Mouse (Mus musculus): Measurements from ENCODE around the gene Myo16. TPM values are rescaled to one million over a fixed set of nuclear protein-coding genes. Genes with fewer than 3 reads are reported as not detected.

Myo16 gene
- polyA plus RNA-seq, 1 experiment from 2014 or later = 0.34 TPM

GRCm38 (mm10) chr8:10418971-10419370 is 265.3 kb downstream of the Myo16 start:
- WGBS = 70% methylated on average over 7 of the region's 7 CpGs
- no peaks in the 10 kb centered on the region for H3K9me3 ChIP-seq (replicated peaks; ENCODE audit: control insufficient read depth, low read length)
- no peaks in the 10 kb centered on the region for H3K4me1 ChIP-seq (ENCODE audit: control insufficient read depth, insufficient read depth, low read length)
- H3K4me3 ChIP-seq (ENCODE audit: low read length) = no peak overlapping the region
- H3K27me3 ChIP-seq (ENCODE audit: control insufficient read depth, insufficient read depth, low read length) = no peaks in the 10 kb centered on the region
- H3K36me3 ChIP-seq (ENCODE audit: control insufficient read depth, insufficient read depth) = no peaks in the 10 kb centered on the region
- H3K4me2 ChIP-seq (ENCODE audit: low read depth, low read length) = no peak overlapping the region
- H3K9ac ChIP-seq (ENCODE audit: low read length) = no peak overlapping the region
- H3K27ac ChIP-seq (ENCODE audit: low read length) = no peak overlapping the region
- ATAC-seq (replicated peaks; ENCODE audit: extremely low read depth, insufficient read depth, low FRiP score) = no peak

DNA sequence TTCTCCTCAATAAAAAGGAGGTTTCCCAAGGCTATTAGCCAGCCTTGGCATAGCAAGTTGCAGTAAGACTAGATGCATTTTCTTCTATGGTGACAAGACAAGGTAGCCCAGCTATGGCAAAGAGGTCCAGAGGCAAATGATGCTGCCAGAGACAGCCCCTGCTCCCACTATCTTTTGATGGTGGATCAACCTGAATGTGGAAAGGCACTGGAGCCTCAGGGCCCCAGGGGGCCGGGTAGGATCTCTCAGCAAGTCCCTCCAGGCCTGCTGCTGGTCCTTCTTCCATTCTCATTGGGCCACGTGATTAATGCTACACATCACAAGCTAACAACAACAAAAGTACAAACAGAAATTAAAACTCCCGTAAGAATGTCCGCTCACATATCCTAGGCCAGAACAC is 266.0 kb downstream of the Myo16 start:
- H3K9ac ChIP-seq (ENCODE audit: low read length) = no peak overlapping the region
- WGBS = 74% methylated on average over 4 of the region's 4 CpGs
- no peak overlapping the region for H3K4me2 ChIP-seq (ENCODE audit: low read depth, low read length)
- no peaks in the 10 kb centered on the region for H3K27me3 ChIP-seq (ENCODE audit: control insufficient read depth, insufficient read depth, low read length)
- no peaks in the 10 kb centered on the region for H3K4me1 ChIP-seq (ENCODE audit: control insufficient read depth, insufficient read depth, low read length)
- no peak overlapping the region for H3K4me3 ChIP-seq (ENCODE audit: low read length)
- H3K36me3 ChIP-seq (ENCODE audit: control insufficient read depth, insufficient read depth) = no peaks in the 10 kb centered on the region
- no peak for ATAC-seq (replicated peaks; ENCODE audit: extremely low read depth, insufficient read depth, low FRiP score)
- no peak overlapping the region for H3K27ac ChIP-seq (ENCODE audit: low read length)
- no peaks in the 10 kb centered on the region for H3K9me3 ChIP-seq (replicated peaks; ENCODE audit: control insufficient read depth, low read length)

DNA sequence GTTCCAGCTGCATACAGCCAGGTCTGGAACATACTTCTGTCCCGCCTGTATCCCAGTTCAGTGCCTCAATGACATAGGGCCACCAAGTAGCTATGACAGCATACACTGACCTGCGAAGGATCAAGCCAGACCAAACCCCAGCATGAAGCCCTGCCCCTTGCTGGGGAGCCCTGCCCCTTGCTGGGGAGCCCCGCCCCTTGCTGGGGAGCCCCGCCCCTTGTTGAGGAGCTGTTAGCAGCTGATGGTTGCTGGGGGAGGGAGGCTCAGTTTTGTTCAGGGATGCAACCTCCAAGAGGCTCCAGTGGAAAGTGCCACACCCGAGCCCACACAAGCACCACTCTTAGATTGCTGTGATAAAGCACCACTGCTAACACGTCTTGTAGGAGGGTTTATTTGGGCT is 266.8 kb downstream of the Myo16 start:
- no peak overlapping the region for H3K4me3 ChIP-seq (ENCODE audit: low read length)
- H3K9me3 ChIP-seq (replicated peaks; ENCODE audit: control insufficient read depth, low read length) = no peaks in the 10 kb centered on the region
- H3K27me3 ChIP-seq (ENCODE audit: control insufficient read depth, insufficient read depth, low read length) = no peaks in the 10 kb centered on the region
- no peak overlapping the region for H3K4me2 ChIP-seq (ENCODE audit: low read depth, low read length)
- H3K9ac ChIP-seq (ENCODE audit: low read length) = no peak overlapping the region
- WGBS = 75% methylated on average over 6 of the region's 6 CpGs
- H3K27ac ChIP-seq (ENCODE audit: low read length) = no peak overlapping the region
- H3K36me3 ChIP-seq (ENCODE audit: control insufficient read depth, insufficient read depth) = no peaks in the 10 kb centered on the region
- H3K4me1 ChIP-seq (ENCODE audit: control insufficient read depth, insufficient read depth, low read length) = no peaks in the 10 kb centered on the region
- no peak for ATAC-seq (replicated peaks; ENCODE audit: extremely low read depth, insufficient read depth, low FRiP score)

DNA sequence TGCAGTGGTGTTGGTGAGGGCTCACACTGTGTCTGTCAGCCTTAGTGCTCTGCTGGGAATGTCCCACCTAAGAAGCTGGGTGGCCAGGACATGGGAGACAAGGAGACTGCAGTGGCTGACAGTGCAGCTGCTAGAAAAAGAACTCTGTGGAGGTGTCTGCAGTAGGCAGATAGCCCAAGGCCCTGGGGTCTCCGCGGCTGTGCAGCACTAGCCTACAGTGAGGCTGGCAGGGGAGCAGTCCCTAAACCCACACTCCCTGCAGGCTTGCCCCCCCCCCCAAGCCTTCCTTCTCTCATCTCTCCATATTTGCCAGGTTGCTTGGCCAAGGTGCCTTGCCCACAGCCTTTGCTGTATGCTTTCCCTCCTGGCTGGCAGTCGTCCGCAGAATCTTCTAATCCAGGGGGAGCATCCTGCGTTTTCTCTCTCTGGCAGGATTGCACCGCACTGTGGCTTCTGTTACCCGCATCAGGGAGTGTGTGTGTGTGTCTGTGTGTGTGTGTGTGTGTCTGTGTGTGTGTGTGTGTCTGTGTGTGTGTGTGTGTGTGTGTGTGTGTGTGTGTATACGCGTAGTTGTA is 267.9 kb downstream of the Myo16 start:
- Histone ChIP-seq H3K27ac (ENCODE audit: low read length) (no peak overlapping the region), H3K9ac (ENCODE audit: low read length) (no peak overlapping the region), H3K4me2 (ENCODE audit: low read depth, low read length) (no peak overlapping the region), H3K4me1 (ENCODE audit: control insufficient read depth, insufficient read depth, low read length) (no peaks in the 10 kb centered on the region), H3K9me3 (replicated peaks; ENCODE audit: control insufficient read depth, low read length) (no peaks in the 10 kb centered on the region), H3K36me3 (ENCODE audit: control insufficient read depth, insufficient read depth) (no peaks in the 10 kb centered on the region), H3K27me3 (ENCODE audit: control insufficient read depth, insufficient read depth, low read length) (no peaks in the 10 kb centered on the region), H3K4me3 (ENCODE audit: low read length) (no peak overlapping the region)
- no peak for ATAC-seq (replicated peaks; ENCODE audit: extremely low read depth, insufficient read depth, low FRiP score)
- 89% methylated on average over 9 of the region's 9 CpGs for WGBS

GRCm38 (mm10) chr8:10435492-10435891 is 281.8 kb downstream of the Myo16 start:
- H3K36me3 ChIP-seq (ENCODE audit: control insufficient read depth, insufficient read depth) = no peaks in the 10 kb centered on the region
- no peak for ATAC-seq (replicated peaks; ENCODE audit: extremely low read depth, insufficient read depth, low FRiP score)
- H3K4me1 ChIP-seq (ENCODE audit: control insufficient read depth, insufficient read depth, low read length) = peaks cover 3% of the 10 kb centered on the region; the same call in 1 of the 2 replicates
- no peak overlapping the region for H3K27ac ChIP-seq (ENCODE audit: low read length)
- no peaks in the 10 kb centered on the region for H3K27me3 ChIP-seq (ENCODE audit: control insufficient read depth, insufficient read depth, low read length)
- H3K9me3 ChIP-seq (replicated peaks; ENCODE audit: control insufficient read depth, low read length) = no peaks in the 10 kb centered on the region
- WGBS = 85% methylated on average over 8 of the region's 8 CpGs
- H3K4me2 ChIP-seq (ENCODE audit: low read depth, low read length) = no peak overlapping the region
- H3K9ac ChIP-seq (ENCODE audit: low read length) = no peak overlapping the region
- no peak overlapping the region for H3K4me3 ChIP-seq (ENCODE audit: low read length)

- Histone ChIP-seq H3K27ac (ENCODE audit: low read length) (no peak overlapping the region), H3K36me3 (ENCODE audit: control insufficient read depth, insufficient read depth) (no peaks in the 10 kb centered on the region), H3K4me1 (ENCODE audit: control insufficient read depth, insufficient read depth, low read length) (peaks cover 3% of the 10 kb centered on the region; the same call in 1 of the 2 replicates), H3K4me3 (ENCODE audit: low read length) (no peak overlapping the region), H3K27me3 (ENCODE audit: control insufficient read depth, insufficient read depth, low read length) (no peaks in the 10 kb centered on the region), H3K9me3 (replicated peaks; ENCODE audit: control insufficient read depth, low read length) (no peaks in the 10 kb centered on the region), H3K4me2 (ENCODE audit: low read depth, low read length) (no peak overlapping the region), H3K9ac (ENCODE audit: low read length) (no peak overlapping the region)
- WGBS = 10% methylated on average over 11 of the region's 11 CpGs
- no peak for ATAC-seq (replicated peaks; ENCODE audit: extremely low read depth, insufficient read depth, low FRiP score)
These were observed 285.1 kb downstream of the Myo16 start for GRCm38 (mm10) chr8:10438772-10439171.

DNA sequence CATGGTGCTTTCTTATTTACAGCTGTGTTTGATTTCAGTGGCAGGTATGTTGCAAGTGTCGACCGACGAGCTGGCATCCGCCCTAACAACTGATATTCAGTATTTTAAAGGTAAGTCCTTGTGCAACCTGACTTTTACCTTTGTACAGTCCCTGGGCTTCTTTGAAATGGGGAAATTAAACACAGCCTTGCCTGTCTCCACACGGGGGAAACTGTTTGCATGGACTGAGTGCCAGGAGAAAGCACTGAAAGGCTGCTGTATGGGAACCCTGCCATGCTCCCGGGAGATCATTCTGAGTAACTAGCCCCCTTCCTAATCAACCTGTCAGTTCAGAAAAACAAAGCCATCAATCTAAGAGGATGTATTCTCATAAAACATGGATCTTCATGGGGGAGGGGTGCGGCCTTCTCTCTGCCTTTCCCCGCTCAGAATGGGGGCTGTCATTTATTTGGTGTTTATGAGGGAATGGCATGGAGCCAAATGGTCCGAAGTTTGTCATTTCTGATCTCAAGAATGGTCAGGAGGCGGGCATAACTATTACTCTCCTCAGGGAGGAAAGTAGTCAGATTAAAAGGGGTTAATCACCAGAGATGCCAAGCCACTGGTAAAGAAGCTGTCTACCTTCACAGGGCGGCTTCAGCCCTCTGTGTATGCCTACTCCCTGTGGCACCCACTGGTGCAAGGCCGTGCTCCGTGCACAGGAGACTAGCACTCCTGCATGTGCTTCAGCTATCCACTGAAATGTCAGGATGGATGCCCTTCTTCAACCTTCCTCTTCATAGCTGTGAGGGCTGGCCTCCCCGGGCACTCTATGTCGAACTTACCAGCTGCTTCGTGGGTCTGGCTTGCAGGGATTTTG is 286.1 kb downstream of the Myo16 start:
- Histone ChIP-seq H3K27me3 (ENCODE audit: control insufficient read depth, insufficient read depth, low read length) (no peaks in the 10 kb centered on the region), H3K4me3 (ENCODE audit: low read length) (no peak overlapping the region)
- 76% methylated on average over 16 of the region's 16 CpGs for WGBS

GRCm38 (mm10) chr8:10442562-10442961 is 288.9 kb downstream of the Myo16 start:
- 75% methylated on average over 3 of the region's 3 CpGs for WGBS
- H3K27me3 ChIP-seq (ENCODE audit: control insufficient read depth, insufficient read depth, low read length) = no peaks in the 10 kb centered on the region
- no peak overlapping the region for H3K9ac ChIP-seq (ENCODE audit: low read length)
- H3K36me3 ChIP-seq (ENCODE audit: control insufficient read depth, insufficient read depth) = no peaks in the 10 kb centered on the region
- H3K4me1 ChIP-seq (ENCODE audit: control insufficient read depth, insufficient read depth, low read length) = peaks cover 3% of the 10 kb centered on the region; the same call in 1 of the 2 replicates
- ATAC-seq (replicated peaks; ENCODE audit: extremely low read depth, insufficient read depth, low FRiP score) = no peak
- no peak overlapping the region for H3K4me3 ChIP-seq (ENCODE audit: low read length)
- H3K4me2 ChIP-seq (ENCODE audit: low read depth, low read length) = no peak overlapping the region
- no peak overlapping the region for H3K27ac ChIP-seq (ENCODE audit: low read length)
- no peaks in the 10 kb centered on the region for H3K9me3 ChIP-seq (replicated peaks; ENCODE audit: control insufficient read depth, low read length)

More for the DNA sequence above, 286.1 kb downstream of the Myo16 start:
- no peak overlapping the region for H3K27ac ChIP-seq (ENCODE audit: low read length)
- no peak overlapping the region for H3K9ac ChIP-seq (ENCODE audit: low read length)
- no peak overlapping the region for H3K4me2 ChIP-seq (ENCODE audit: low read depth, low read length)
- peaks cover 3% of the 10 kb centered on the region; the same call in 1 of the 2 replicates for H3K4me1 ChIP-seq (ENCODE audit: control insufficient read depth, insufficient read depth, low read length)
- H3K36me3 ChIP-seq (ENCODE audit: control insufficient read depth, insufficient read depth) = no peaks in the 10 kb centered on the region
- no peak for ATAC-seq (replicated peaks; ENCODE audit: extremely low read depth, insufficient read depth, low FRiP score)
- no peaks in the 10 kb centered on the region for H3K9me3 ChIP-seq (replicated peaks; ENCODE audit: control insufficient read depth, low read length)

- H3K27ac ChIP-seq (ENCODE audit: low read length) = no peak overlapping the region
- H3K4me1 ChIP-seq (ENCODE audit: control insufficient read depth, insufficient read depth, low read length) = no peaks in the 10 kb centered on the region
- ATAC-seq (replicated peaks; ENCODE audit: extremely low read depth, insufficient read depth, low FRiP score) = no peak
- no peak overlapping the region for H3K4me3 ChIP-seq (ENCODE audit: low read length)
- no peak overlapping the region for H3K4me2 ChIP-seq (ENCODE audit: low read depth, low read length)
- H3K27me3 ChIP-seq (ENCODE audit: control insufficient read depth, insufficient read depth, low read length) = no peaks in the 10 kb centered on the region
- H3K36me3 ChIP-seq (ENCODE audit: control insufficient read depth, insufficient read depth) = no peaks in the 10 kb centered on the region
- H3K9me3 ChIP-seq (replicated peaks; ENCODE audit: control insufficient read depth, low read length) = no peaks in the 10 kb centered on the region
- WGBS = 68% methylated on average over 7 of the region's 7 CpGs
- no peak overlapping the region for H3K9ac ChIP-seq (ENCODE audit: low read length)
These were observed 291.3 kb downstream of the Myo16 start for GRCm38 (mm10) chr8:10445011-10445410.

All from heart, embryonic 16.5 days (tissue).